Mouse (Mus musculus) liver, embryonic 13.5 days (tissue): Measurements from ENCODE around the gene Tubgcp6. TPM values are rescaled to one million over a fixed set of nuclear protein-coding genes. Genes with fewer than 3 reads are reported as not detected.

ENCODE experiments used
- ATAC-seq: fragments of 200-750 bp; cut with Nextera tagmentation; 2 replicates; pipeline ENCODE4 v1.8.0; 2017; ENCODE audit warnings: low read depth, mild to moderate bottlenecking, moderate number of reproducible peaks, moderate library complexity
- DNase-seq: peaks from one replicate; pipeline ENCODE4 v3.0.0; 2022
- H3K27ac ChIP-seq: fragments of 300-500 bp; sonication (generic); 2 replicates; pipeline ENCODE4 v1.5.1; 2015; ENCODE audit warnings: moderate library complexity, mild to moderate bottlenecking, inconsistent platforms
- H3K27me3 ChIP-seq: fragments of 300-500 bp; sonication (generic); 2 replicates; pipeline ENCODE4 v1.6.1; 2015; ENCODE audit warnings: mild to moderate bottlenecking, inconsistent platforms
- H3K36me3 ChIP-seq: fragments of 300-500 bp; sonication (generic); 2 replicates; pipeline ENCODE4 v1.6.1; 2015; ENCODE audit warnings: mild to moderate bottlenecking, inconsistent platforms
- H3K4me1 ChIP-seq: fragments of 300-500 bp; sonication (generic); replicated peaks from 2 replicates; pipeline ENCODE4 v1.6.1; 2015; ENCODE audit warnings: inconsistent platforms
- H3K4me2 ChIP-seq: fragments of 300-500 bp; sonication (generic); 2 replicates; pipeline ENCODE4 v1.6.1; 2015; ENCODE audit warnings: inconsistent platforms, mild to moderate bottlenecking, moderate library complexity
- H3K4me3 ChIP-seq: fragments of 300-500 bp; sonication (generic); replicated peaks from 2 replicates; pipeline ENCODE4 v1.5.1; 2015; ENCODE audit warnings: mild to moderate bottlenecking, inconsistent platforms
- H3K9ac ChIP-seq: fragments of 300-500 bp; sonication (generic); 2 replicates; pipeline ENCODE4 v1.6.1; 2015; ENCODE audit warnings: mild to moderate bottlenecking, inconsistent platforms
- H3K9me3 ChIP-seq: fragments of 300-500 bp; sonication (generic); replicated peaks from 2 replicates; pipeline ENCODE4 v1.6.1; 2016; ENCODE audit warnings: inconsistent platforms
- WGBS: fragments of 180-500 bp; shearing (Covaris S2); methylation state at CpG from one replicate; pipeline ENCODE4 v1.1.7; 2015; ENCODE audit not compliant: insufficient replicate concordance; 5-methylcytosine and 5-hydroxymethylcytosine counted together
- polyA plus RNA-seq: library from polyadenylated mRNA; unstranded; fragments of >200 nt; fragmentation: Nextera tagmentation; extraction: Ambion mirVana; gene quantifications from 2 replicates; pipeline ENCODE4 v1.2.1, GENCODE M21; 2015

Gene Tubgcp6
- polyA plus RNA-seq: 6.5 and 6.7 TPM in 2 replicates

DNA sequence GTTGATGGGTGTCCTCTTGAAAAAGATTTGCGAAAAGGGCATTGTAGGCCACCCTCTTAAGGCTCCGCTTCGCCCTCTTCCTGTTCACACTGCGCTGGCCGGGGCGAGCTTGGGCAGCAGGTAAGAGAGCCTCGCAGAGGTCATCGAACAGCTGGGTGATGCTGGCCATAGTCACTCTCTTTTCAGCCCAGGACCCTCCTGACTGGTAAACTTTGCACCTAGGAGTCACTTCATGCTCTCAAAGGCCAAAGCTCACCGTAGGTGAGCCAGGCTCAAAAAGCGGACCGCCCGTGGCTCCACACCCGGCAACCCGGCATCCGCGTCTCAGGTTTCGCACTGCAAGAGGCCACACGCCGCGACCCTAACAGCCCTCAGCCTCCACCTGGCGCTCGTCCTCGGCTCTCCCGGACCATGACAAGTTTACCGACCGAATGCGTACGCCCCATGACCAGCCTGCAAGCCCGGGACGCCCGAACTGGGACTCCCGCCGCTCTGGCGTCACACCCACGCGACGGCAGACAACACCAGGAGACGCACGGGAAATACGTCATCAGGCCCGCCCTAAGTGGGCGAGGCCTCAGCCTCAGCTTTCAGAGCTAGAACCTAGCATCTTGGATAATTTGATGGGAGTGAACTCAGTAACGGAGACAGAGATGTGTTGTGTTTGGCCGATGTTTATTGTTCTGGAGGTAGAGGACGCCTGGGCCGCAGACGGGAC is at the start of gene Tubgcp6:
TSS of gene Tubgcp6 (minus strand) at position 464 of the 718 bp plus-strand sequence.
- peak; percentile 87 for ATAC-seq
- WGBS: under 1% methylated on average over 47 of the region's 47 CpGs

DNA sequence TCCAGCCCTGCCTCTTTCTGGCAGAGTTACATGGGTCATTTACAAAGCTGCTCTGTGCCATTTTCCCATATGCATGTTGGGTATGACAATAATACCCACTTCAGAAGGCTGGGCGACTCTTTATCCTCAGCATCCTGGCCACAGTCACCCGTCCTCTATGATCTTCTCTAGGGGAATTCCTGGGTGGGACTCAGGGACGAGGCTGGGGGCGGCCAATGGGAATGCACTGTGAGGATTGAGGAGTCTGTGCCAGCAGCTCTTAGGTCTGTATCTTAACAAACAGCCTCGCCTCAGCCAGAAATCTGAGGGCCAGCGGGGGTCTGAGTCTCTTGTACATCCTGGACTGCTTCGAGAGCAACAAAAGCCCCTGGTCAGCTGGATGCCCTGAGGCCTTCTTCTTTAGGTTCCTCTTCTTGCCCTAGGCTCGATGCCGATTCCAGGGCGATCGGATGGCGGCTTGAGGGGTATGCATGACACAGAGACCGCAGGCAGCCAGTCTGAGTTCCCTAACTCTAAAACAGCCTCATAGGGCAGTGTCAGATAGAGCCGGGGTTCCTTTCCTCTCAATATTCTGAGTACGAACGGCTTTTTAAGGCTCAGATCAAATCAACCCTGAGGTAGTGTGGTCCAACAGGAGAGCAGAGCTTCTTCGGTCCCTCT is 49.5 kb upstream of the Tubgcp6 start:
- Histone ChIP-seq H3K9me3 (no peaks in the 10 kb centered on the region), H3K27ac (peak overlapping the region; percentile 63), H3K4me1 (peaks cover 85% of the 10 kb centered on the region), H3K9ac (peak overlapping the region; percentile 65), H3K36me3 (peaks cover 5% of the 10 kb centered on the region; the same call in 1 of the 2 replicates), H3K4me2 (peak overlapping the region; percentile 76), H3K4me3 (peak overlapping the region; percentile 60), H3K27me3 (peaks cover 58% of the 10 kb centered on the region)
- 41% methylated on average over 17 of the region's 17 CpGs for WGBS
- ATAC-seq: no peak
- DNase-seq: no peak

More for the DNA sequence above, at the start of gene Tubgcp6:
- peak within 1 kb of the TSS; percentile 94 for H3K4me3 ChIP-seq
- peak within 1 kb of the TSS; percentile 69 for H3K27ac ChIP-seq
- H3K9me3 ChIP-seq: no peaks in the 10 kb centered on the region
- peak; percentile 91 for DNase-seq
- peaks cover 60% of the 10 kb centered on the region for H3K4me1 ChIP-seq
- H3K36me3 ChIP-seq: peaks cover 36% of the 10 kb centered on the region
- H3K27me3 ChIP-seq: no peaks in the 10 kb centered on the region
- H3K9ac ChIP-seq: peak within 1 kb of the TSS; percentile 92
- peak within 1 kb of the TSS; percentile 97 for H3K4me2 ChIP-seq

DNA sequence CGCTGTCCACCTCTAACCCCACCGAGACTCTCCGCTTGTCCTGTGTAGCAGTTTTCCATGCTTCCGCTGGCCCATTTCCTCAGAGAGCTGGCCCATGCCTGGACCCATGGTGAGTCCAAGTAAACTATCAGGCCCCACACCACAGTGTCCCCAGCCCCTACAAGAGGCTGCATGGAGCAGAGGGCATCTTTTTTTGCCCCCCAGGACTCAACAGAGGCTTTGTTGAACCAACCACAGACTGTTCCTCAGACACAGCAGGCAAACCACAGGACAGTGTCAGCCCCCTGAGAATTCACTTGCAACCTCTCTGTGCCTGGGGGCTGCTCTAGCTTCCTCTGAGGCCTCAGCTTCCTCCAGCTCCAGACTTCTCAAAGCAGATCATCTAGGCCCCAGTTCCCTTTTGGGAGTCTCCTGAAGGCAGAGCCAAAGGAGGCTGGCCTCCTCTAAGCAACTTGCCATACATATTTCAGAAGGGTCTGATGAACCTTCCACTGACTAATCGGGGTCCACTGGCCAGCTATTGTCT is 48.7 kb upstream of the Tubgcp6 start:
- no peak overlapping the region for H3K4me3 ChIP-seq
- ATAC-seq (no peak), DNase-seq (no peak)
- H3K4me1 ChIP-seq: peaks cover 80% of the 10 kb centered on the region
- H3K27me3 ChIP-seq: peaks cover 55% of the 10 kb centered on the region
- 63% methylated on average over 5 of the region's 5 CpGs for WGBS
- H3K9ac ChIP-seq: no peak overlapping the region
- no peaks in the 10 kb centered on the region for H3K9me3 ChIP-seq
- H3K27ac ChIP-seq: no peak overlapping the region
- H3K4me2 ChIP-seq: 0 out of 2 replicates have a peak overlapping the region, but pooled peaks have one; percentile 1
- peaks cover 12% of the 10 kb centered on the region; the same call in 1 of the 2 replicates for H3K36me3 ChIP-seq

- H3K9ac ChIP-seq: no peak overlapping the region
- peaks cover 66% of the 10 kb centered on the region for H3K4me1 ChIP-seq
- H3K4me2 ChIP-seq: peak overlapping the region; percentile 12; the same call in 1 of the 2 replicates
- H3K27ac ChIP-seq: peak overlapping the region; percentile 69; the same call in 1 of the 2 replicates
- DNase-seq (no peak), ATAC-seq (peak; percentile 11; the same call in 1 of the 2 replicates)
- H3K9me3 ChIP-seq: no peaks in the 10 kb centered on the region
- H3K4me3 ChIP-seq: no peak overlapping the region
- WGBS: 31% methylated on average over 3 of the region's 3 CpGs
- H3K27me3 ChIP-seq: peaks cover 43% of the 10 kb centered on the region
- H3K36me3 ChIP-seq: peaks cover 26% of the 10 kb centered on the region
Observed at GRCm38 (mm10) chr15:89170102-89170501, 47.2 kb upstream of the Tubgcp6 start.

DNA sequence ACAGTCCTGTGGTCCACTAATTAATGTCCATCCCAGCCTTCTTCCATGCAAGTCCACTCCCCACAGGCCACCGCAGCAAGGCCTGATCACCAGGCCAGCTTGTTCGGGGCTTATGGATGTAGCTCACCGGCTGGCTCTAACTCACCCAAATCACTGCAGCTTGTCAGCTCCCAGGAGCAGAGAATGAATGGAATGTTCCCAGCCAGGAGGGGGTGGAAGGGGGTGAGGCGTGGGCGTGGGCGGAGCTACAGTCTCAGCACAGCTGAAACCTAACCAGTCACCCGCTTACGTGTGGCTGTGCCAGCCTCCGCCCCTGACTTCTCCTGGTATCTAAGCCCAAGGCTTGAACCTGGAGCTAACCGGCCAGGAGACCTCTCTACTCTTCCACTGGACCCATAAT is 46.5 kb upstream of the Tubgcp6 start:
- ATAC-seq (no peak), DNase-seq (no peak)
- peaks cover 59% of the 10 kb centered on the region for H3K4me1 ChIP-seq
- 51% methylated on average over 10 of the region's 10 CpGs for WGBS
- H3K27ac ChIP-seq: peak overlapping the region; percentile 69; the same call in 1 of the 2 replicates
- H3K4me2 ChIP-seq: peak overlapping the region; percentile 12; the same call in 1 of the 2 replicates
- no peak overlapping the region for H3K9ac ChIP-seq
- no peaks in the 10 kb centered on the region for H3K9me3 ChIP-seq
- H3K36me3 ChIP-seq: peaks cover 33% of the 10 kb centered on the region
- H3K27me3 ChIP-seq: peaks cover 36% of the 10 kb centered on the region
- H3K4me3 ChIP-seq: no peak overlapping the region

- peaks cover 38% of the 10 kb centered on the region for H3K36me3 ChIP-seq
- H3K9me3 ChIP-seq: no peaks in the 10 kb centered on the region
- no peak overlapping the region for H3K4me2 ChIP-seq
- no peak overlapping the region for H3K9ac ChIP-seq
- H3K27me3 ChIP-seq: peaks cover 31% of the 10 kb centered on the region
- no peak for ATAC-seq
- no peak for DNase-seq
- 74% methylated on average over 10 of the region's 10 CpGs for WGBS
- H3K4me3 ChIP-seq: no peak overlapping the region
- H3K27ac ChIP-seq: no peak overlapping the region
- peaks cover 54% of the 10 kb centered on the region for H3K4me1 ChIP-seq
Observed at GRCm38 (mm10) chr15:89168922-89169321, 46.0 kb upstream of the Tubgcp6 start.

DNA sequence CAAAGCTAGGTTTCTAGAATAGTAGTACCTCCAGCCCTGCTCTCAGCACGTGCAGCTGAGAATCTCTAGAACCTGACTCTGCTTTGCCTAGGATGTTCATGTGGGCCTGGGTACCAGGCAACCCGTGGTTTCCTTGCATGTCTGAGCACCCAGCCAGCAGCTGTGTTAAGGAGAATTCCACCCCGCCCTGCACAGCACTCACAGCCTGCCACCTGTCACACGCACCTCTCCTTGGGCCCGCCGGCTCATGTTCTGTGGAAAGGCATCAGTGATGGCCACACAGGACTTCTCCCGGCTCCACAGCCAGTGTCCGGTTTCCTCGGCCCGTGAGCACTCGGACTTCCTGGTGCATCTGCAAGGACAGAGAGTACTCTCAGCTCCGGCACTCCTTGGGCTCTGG is 42.6 kb upstream of the Tubgcp6 start:
- Histone ChIP-seq H3K4me2 (no peak overlapping the region), H3K9ac (no peak overlapping the region), H3K9me3 (no peaks in the 10 kb centered on the region), H3K4me3 (no peak overlapping the region), H3K4me1 (peaks cover 19% of the 10 kb centered on the region), H3K27ac (no peak overlapping the region), H3K27me3 (0 out of 2 replicates have a peak, but pooled peaks cover 2% of the 10 kb centered on the region), H3K36me3 (peaks cover 73% of the 10 kb centered on the region)
- DNase-seq (no peak), ATAC-seq (no peak)
- WGBS: 82% methylated on average over 12 of the region's 12 CpGs

DNA sequence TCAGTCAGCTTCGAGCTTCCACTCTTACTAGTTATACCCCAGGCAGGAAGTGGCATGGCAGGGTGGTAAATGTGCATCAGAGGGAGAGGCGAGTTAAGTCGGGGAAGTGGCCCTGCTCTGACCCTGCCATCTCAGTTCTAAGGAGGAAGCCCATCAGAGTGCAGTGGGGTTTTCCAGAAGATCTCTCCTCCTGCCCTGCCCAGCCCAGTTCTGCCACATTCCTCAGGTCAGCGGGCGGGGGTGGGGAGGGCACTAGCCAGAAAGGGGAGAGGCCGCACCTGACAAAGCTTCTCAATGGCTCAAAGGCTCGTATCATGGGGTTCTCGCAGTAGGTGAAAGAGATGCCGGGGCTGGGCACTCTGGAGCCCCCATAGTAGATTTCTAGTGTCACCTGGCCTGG is 38.5 kb upstream of the Tubgcp6 start:
- H3K9me3 ChIP-seq: no peaks in the 10 kb centered on the region
- WGBS: 58% methylated on average over 9 of the region's 9 CpGs
- H3K27ac ChIP-seq: no peak overlapping the region
- no peaks in the 10 kb centered on the region for H3K27me3 ChIP-seq
- no peak overlapping the region for H3K9ac ChIP-seq
- H3K36me3 ChIP-seq: peaks cover 98% of the 10 kb centered on the region
- no peaks in the 10 kb centered on the region for H3K4me1 ChIP-seq
- H3K4me3 ChIP-seq: no peak overlapping the region
- no peak overlapping the region for H3K4me2 ChIP-seq
- DNase-seq (no peak), ATAC-seq (no peak)

DNA sequence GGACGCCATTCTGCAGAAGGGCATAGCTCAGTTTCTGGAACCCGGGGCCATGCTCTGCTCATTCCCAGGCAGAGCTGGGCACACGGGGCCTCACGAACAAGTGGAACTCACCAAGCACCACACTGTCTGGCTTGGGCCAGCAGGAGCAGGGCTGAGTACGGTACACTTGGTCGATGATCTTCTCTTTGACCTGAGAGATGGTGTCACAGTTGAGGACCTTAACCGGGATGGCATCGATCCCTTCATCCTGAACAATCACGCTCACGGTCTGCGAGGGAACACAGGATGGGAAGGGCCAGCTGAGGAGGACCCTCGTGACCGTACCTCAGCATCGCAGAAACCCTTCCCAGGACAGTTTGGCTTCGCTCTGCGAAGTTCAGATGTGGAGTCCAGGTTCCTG is 35.6 kb upstream of the Tubgcp6 start:
- Histone ChIP-seq H3K4me1 (no peaks in the 10 kb centered on the region), H3K27ac (no peak overlapping the region), H3K9me3 (no peaks in the 10 kb centered on the region), H3K4me3 (no peak overlapping the region), H3K36me3 (peaks cover 79% of the 10 kb centered on the region), H3K4me2 (no peak overlapping the region), H3K27me3 (no peaks in the 10 kb centered on the region), H3K9ac (no peak overlapping the region)
- ATAC-seq (peak; percentile 30; the same call in 1 of the 2 replicates), DNase-seq (no peak)
- 85% methylated on average over 16 of the region's 16 CpGs for WGBS

DNA sequence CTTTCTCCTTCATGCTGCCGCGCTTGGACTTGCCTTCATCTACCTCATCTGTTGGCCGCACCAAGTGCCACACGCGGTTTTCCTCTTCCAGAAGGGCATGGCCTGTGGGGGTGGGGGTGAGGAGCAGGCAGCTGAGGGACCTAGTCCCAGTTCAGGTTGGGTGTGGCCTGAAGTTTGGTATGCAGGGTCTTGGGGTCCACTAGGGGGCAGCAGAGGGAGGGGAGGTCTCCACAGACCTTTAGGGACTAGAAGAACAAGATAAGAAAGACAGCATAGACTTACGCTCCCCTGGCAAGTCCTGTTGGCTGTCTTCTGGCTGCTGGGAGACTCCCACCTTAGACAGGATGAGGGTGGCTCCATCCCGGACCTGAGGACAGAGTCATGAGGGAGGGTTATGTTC is 35.0 kb upstream of the Tubgcp6 start:
- no peak overlapping the region for H3K4me3 ChIP-seq
- ATAC-seq (peak; percentile 22; the same call in 1 of the 2 replicates), DNase-seq (peak; percentile 40)
- no peaks in the 10 kb centered on the region for H3K27me3 ChIP-seq
- H3K9me3 ChIP-seq: no peaks in the 10 kb centered on the region
- H3K27ac ChIP-seq: no peak overlapping the region
- peaks cover 74% of the 10 kb centered on the region for H3K36me3 ChIP-seq
- 49% methylated on average over 7 of the region's 7 CpGs for WGBS
- H3K4me2 ChIP-seq: no peak overlapping the region
- H3K9ac ChIP-seq: no peak overlapping the region
- H3K4me1 ChIP-seq: no peaks in the 10 kb centered on the region

DNA sequence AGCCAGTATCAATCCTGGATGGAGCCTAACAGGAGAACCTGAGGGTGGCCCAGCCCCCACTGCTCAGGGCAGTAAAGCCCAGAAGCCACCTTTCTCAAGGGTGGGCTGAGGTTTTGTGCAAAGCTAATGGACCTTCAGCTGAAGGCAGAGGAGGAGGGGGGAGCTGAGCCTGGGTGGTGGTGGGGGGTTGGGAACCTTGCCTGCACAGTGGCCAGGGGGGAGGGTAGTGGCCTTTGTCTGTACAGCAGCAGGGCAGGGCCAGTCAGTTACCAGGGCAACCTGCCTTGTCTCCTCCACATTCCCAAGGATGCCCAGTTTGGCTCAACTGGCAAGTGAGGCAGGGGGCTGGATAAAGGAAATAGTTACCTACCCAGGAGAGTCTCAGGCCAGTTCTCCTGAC is 29.4 kb upstream of the Tubgcp6 start:
- no peak overlapping the region for H3K4me2 ChIP-seq
- H3K27me3 ChIP-seq: peaks cover 37% of the 10 kb centered on the region
- H3K4me3 ChIP-seq: no peak overlapping the region
- H3K27ac ChIP-seq: no peak overlapping the region
- peaks cover 20% of the 10 kb centered on the region for H3K36me3 ChIP-seq
- DNase-seq: no peak
- no peak for ATAC-seq
- no peaks in the 10 kb centered on the region for H3K9me3 ChIP-seq
- H3K4me1 ChIP-seq: peaks cover 19% of the 10 kb centered on the region
- H3K9ac ChIP-seq: no peak overlapping the region
